Mouse (Mus musculus) frontal cortex, postnatal 10 days (tissue): Measurements from ENCODE around the gene D17H6S53E.

Experiments used
- DNase-seq, 2 experiments: peaks; one replicate each; pipeline ENCODE4 v3.0.0; 2022; ENCODE audit warnings: low spot score in 2 of 2, mixed read lengths in 1 of 2

The D17H6S53E gene

GRCm38 (mm10) chr17:35126206-35126611 is at the start of gene D17H6S53E:
Gene D17H6S53E (plus strand): TSS chr17:35126373.
- peak in 1 of 2 experiments; percentile 73 for DNase-seq

DNA sequence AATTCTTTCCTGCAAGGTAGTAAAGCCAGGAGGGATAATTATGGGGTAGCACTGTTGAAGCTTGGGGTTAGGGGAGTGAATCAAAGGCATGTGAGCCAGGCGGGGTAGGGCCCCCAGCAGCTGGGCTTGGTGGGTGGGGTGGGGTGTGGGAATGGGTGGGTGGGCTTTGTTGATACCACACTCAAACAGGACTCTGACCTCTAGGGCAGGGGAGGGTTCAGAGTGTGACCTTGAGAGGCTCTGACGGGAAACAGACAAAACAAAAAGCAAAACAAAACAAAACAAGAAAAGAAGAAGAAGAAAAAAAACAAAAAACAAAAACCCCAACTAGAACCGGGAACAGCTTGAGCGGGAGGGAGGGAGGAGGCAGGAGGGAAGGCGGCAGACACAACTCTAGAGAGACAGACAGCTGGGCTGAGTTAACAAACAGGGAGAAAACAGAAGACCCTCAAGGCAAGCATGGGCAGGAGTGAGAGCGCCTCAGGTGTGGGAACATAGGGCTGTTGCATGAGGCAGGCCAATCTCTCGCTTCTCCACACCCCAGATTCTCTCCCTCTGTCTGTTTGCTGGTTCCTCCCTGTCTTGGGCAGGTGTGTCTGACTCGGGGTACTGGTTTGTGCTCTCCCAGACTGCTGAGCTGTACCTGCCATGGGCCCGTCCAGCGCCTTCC is 49.5 kb upstream of the D17H6S53E start, which contains the start of gene Ly6g6e:
TSS of gene Ly6g6e (plus strand) at position 396 of the 670 bp plus-strand sequence.
- no peak for DNase-seq

- DNase-seq: no peak
Measured at GRCm38 (mm10) chr17:35077285-35077684, 48.9 kb upstream of the D17H6S53E start.

DNA sequence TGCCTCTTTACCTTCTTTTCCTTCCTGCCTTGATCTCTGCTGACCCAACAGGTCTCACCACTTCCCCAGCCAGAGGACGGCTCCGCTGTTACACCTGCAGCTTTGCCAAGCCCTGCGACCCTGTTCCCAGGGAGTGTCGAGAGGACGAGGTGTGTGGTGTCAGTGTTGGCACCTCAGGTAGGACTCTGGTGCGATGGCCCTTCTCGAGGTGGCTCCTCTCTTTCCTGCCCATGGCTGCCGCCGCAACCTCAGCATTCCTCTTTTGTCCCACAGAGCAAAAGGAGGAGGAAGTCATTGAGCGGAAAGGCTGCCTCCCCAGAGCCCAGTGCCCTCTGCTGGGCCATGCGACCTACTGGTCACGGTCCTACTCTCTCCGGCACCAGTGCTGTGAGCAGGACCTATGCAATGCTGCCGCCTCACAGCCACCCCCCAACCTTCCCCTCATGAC is 48.4 kb upstream of the D17H6S53E start, which contains the start of gene Ly6g6d:
TSS of gene Ly6g6d (minus strand) at position 280 of the 448 bp plus-strand sequence.
- no peak for DNase-seq

DNA sequence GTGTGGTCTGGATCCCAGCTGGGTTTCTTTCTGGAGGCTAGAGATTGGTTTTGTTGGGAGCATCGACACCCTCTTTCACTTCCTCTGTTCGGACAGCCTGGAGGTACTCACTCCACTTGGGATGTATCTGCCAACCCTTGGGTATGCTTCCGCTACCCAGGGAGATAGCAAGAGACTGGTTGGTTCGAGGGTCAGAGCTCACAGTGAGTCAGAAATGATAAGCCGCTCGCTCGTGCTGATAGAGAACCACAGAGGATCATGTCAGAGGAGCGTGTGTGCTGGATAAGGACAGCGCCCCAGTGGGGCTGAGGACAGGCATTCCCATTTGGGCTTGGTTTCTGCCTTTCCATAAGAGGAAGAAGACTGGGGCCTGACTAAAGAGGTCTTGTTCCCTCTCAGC is 46.4 kb upstream of the D17H6S53E start:
- DNase-seq: no peak

DNA sequence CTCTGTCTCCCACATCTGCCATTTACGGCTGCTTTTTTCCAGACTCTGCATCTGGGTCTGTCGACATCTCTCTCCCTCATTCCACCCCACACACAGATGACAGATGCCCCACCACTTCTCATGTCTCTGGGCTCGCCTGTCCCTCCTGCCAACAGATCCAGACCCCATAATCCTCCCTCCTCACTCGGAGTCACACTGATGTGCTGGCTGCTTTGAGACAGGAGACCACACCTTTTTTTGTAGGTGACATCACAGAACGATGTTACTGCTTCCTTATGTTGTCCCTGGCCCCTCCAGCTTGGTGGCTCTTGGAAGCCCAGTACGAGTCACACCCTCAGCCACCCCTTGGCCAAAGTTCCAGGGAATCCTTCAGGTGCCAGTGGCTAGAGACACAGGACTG is 45.9 kb upstream of the D17H6S53E start:
- no peak for DNase-seq

DNA sequence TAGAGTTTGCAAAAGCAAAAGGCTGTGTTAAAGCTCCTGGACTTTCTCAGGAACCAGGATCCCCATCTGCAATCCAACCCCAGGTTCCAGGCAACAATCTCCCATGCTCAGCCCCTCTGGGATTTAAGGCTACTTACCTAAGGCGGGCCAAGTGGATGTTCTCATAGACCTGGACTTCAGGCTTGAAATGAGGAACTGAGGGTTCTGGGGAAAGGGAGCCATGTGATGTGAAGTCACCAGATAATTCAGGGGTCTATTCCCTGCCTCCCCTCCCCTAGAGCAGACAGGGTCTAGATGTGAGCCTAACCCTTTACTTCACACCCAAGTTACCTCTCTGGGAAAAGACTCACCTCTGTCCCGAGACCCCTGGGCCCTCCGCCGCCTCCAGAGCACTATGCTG is 45.5 kb upstream of the D17H6S53E start:
- no peak for DNase-seq

DNA sequence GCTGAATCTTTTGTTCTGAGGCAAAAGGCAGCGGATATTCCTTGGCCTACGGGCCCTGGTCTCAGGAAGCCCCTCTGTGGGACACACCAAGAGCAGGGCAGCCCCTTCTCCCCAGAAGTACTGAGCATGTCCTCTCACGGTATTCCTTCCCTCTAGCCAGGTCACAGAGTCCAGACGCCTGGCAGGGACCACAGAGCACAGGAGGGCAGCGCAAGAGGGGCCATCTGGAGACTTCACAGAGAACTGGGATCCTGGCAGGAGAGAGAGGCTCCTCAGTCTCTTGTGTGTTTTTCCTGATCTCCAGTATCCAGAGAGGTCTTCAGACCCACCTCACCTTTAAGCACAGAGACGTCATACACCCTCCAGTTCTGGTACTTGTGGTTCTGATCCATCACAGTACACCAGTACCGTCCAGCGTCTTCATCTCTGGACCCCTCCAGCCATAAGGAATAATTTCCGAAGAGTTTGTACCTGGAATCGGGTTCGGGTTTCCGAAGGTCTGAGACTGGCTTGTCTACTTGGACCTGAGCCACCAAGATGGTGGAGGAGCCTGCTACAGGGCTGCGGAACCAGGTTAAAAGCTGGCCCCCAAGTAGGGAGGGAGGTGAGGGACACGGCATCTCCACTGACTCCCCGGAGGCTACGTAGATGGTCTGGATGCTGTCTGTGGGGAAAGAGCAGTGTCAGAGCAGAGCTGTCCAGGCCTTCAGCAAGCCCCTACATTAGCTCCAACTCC is 43.2 kb upstream of the D17H6S53E start:
- no peak for DNase-seq

- DNase-seq: no peak
Measured at GRCm38 (mm10) chr17:35083929-35084497, 42.2 kb upstream of the D17H6S53E start.

DNA sequence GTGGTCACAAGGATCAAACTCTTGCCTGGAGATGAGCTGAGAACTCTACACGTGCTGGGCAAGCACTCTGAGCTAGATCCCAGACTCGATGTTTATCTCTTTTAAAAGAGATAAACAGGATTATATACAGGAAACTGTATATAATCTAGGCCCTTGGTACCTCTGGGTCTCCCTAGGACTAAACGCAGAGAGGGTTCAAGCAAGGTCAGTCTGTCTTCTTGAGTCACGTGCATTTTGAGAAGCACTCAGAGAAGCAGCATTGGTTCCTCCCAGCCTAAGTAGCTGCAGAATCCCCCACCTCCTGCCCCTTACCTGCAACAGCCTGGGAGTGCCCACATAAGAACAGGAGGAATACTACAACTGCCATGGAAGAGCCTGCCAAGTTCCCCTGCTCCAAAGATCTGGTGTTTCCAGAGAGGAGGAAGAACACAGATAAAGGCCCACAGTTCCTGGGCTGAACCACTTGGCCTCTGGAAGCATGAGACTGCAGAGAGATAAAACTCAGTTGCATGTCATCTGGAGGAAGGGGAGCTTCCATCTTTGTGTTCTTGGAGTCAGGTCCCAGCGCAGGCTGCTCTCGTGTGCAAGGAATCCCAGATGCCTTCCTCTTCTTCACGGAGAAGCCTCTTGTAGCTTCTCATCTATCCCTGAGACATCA is 40.8 kb upstream of the D17H6S53E start, which contains the start of gene Ly6g6f:
TSS of gene Ly6g6f (minus strand) at position 403 of the 658 bp plus-strand sequence.
- no peak for DNase-seq

DNA sequence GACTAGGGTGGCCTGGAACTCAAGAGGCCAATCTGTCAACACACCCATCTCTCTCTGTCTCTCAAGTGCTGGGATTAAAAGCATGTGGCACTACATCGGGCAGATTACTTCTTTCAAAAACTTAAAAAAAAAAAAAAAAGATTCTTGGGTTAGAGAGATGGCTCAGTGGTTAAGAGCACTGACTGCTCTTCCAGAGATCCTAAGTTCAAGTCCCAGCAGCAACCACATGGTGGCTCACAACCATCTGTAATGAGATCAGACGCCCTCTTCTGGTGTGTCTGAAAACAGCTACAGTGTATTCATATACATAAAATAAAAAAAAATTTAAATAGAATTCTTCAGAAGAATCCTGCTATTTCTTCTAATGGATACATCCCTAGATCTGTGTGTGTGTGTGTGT is 38.0 kb upstream of the D17H6S53E start:
- no peak for DNase-seq

- DNase-seq: peak; percentile 90 to 93
Measured at GRCm38 (mm10) chr17:35088825-35089644, 37.1 kb upstream of the D17H6S53E start, which contains the start of gene Abhd16a. Gene Abhd16a (plus strand): TSS chr17:35089263.

- DNase-seq: no peak
Measured at GRCm38 (mm10) chr17:35090166-35090932, 35.8 kb upstream of the D17H6S53E start.

DNA sequence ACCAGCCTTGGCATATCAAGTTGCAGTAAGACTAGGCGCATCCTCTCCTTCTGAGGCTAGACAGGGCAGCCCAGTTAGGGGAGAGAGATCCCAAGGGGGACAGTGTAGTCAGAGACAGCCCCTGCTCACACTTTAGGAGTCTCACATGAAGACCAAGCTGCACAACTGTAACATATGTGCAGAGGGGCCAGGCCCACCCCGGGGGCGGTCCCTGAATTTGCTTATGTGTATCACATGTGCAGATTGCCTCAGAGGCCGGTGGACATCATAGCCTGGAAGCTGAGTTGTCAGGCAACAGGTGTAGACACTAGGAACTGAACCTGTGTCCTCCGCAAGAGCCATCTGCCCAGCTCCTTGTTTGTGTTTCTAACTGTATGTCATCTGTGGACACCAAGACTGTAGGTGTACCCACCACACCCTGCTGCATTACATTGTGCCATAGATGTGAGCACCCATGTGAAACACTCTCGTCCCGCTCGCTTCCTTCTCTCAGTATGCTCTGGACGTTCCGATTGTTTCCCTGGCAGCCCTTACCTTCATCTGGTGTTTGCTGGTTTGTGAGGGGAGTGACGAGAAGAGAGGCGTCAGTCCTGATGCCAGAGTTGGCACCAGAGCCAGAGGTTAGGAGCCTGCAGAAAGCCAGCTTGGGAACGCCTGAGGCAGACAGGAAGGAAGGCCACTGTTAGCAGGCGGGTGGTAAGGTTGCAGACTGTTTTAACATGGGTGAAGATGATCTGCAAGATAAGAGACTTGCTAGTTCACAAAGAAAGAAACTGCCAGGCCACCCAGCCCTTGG is 33.6 kb upstream of the D17H6S53E start:
- no peak for DNase-seq

- no peak for DNase-seq
Measured at GRCm38 (mm10) chr17:35094475-35095365, 31.5 kb upstream of the D17H6S53E start.

DNA sequence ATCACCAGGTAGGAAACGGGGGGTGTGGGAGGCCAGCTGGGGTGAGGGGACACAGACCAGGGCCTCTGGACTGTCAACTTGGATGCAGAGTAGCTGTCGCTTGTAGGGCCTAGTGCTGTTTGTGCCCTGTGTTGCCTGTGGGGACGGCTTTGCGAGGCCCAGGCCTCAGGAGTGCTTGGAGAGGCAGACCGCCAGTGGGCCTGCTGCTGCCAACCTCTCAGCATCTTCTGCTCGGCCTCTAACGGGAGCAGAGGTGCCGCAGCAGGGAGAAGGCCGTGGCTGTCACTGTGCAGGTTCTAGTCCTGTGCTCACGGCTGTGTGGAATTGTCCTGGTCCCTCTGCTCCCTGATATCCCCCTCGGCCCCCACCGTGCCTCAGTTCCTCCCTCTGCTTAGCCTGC is 29.6 kb upstream of the D17H6S53E start:
- no peak for DNase-seq

DNA sequence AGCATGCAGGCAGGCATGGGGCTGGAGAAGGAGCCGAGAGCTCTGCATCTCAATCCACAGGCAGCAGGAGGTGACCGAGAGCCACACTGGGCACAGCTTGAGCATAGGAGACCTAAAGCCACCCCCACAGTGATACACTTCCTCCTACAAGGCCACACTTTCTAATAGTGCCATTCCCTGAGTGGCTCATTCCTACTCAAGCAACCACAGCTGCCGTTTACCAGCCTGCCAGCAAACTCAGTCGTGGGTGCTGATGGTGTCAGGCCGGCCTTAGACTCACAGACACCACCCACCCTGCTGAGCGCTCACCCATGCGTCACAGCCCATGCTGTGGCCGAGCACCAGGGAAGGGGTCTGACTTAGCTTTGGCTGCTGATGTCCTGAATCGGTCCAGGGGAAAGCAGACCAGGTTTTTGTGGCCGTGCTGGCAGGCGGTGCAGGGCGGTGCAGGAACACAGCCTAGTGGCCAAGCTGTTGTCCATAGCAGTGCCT is 29.0 kb upstream of the D17H6S53E start:
- DNase-seq: no peak

GRCm38 (mm10) chr17:35100196-35100765 is 25.9 kb upstream of the D17H6S53E start:
- no peak for DNase-seq
